Mouse (Mus musculus): ENCODE data around the gene Cpa2.

Gene Cpa2

GRCm38 (mm10) chr6:30541009-30541799 lies at the start of gene Cpa2:
Cpa2 (plus strand) TSS chr6:30541582.
- no peak for DNase-seq (ENCODE audit: low read depth)

- DNase-seq (ENCODE audit: low read depth) = peak; percentile 57
These were observed 42.3 kb upstream of the Cpa2 start for GRCm38 (mm10) chr6:30499049-30499448.

- DNase-seq (ENCODE audit: low read depth) = no peak
These were observed 32.6 kb upstream of the Cpa2 start for GRCm38 (mm10) chr6:30508824-30509223.

GRCm38 (mm10) chr6:30509265-30510239 lies 31.8 kb upstream of the Cpa2 start, which contains the start of the genes Tmem209 and Ssmem1:
Tmem209 (minus strand) TSS chr6:30509783.
Ssmem1 (plus strand) TSS chr6:30509849.
- DNase-seq (ENCODE audit: low read depth) = peak; percentile 98

GRCm38 (mm10) chr6:30510291-30510690 lies 31.1 kb upstream of the Cpa2 start:
- no peak for DNase-seq (ENCODE audit: low read depth)

GRCm38 (mm10) chr6:30514242-30514641 lies 27.1 kb upstream of the Cpa2 start:
- DNase-seq (ENCODE audit: low read depth) = no peak

- no peak for DNase-seq (ENCODE audit: low read depth)
These were observed 21.0 kb upstream of the Cpa2 start for GRCm38 (mm10) chr6:30520400-30520799.

GRCm38 (mm10) chr6:30525456-30526332 lies 15.7 kb upstream of the Cpa2 start:
- no peak for DNase-seq (ENCODE audit: low read depth)

- DNase-seq (ENCODE audit: low read depth) = no peak
These were observed 14.5 kb upstream of the Cpa2 start for GRCm38 (mm10) chr6:30526586-30527515.

GRCm38 (mm10) chr6:30528800-30529199 lies 12.6 kb upstream of the Cpa2 start:
- DNase-seq (ENCODE audit: low read depth) = no peak

GRCm38 (mm10) chr6:30535340-30535739 lies 6.0 kb upstream of the Cpa2 start:
- peak; percentile 34 for DNase-seq (ENCODE audit: low read depth)

- DNase-seq (ENCODE audit: low read depth) = no peak
These were observed 3.1 kb upstream of the Cpa2 start for GRCm38 (mm10) chr6:30538240-30538639.

- DNase-seq (ENCODE audit: low read depth) = no peak
These were observed 2.6 kb upstream of the Cpa2 start for GRCm38 (mm10) chr6:30538800-30539199.

GRCm38 (mm10) chr6:30542277-30542676 lies 895 bp downstream of the Cpa2 start:
- DNase-seq (ENCODE audit: low read depth) = no peak

- no peak for DNase-seq (ENCODE audit: low read depth)
These were observed 1.7 kb downstream of the Cpa2 start for GRCm38 (mm10) chr6:30543077-30543476.

- DNase-seq (ENCODE audit: low read depth) = no peak
These were observed 2.5 kb downstream of the Cpa2 start for GRCm38 (mm10) chr6:30543851-30544250.

GRCm38 (mm10) chr6:30545689-30546088 lies 4.3 kb downstream of the Cpa2 start:
- no peak for DNase-seq (ENCODE audit: low read depth)

GRCm38 (mm10) chr6:30546571-30547273 lies 5.3 kb downstream of the Cpa2 start:
- DNase-seq (ENCODE audit: low read depth) = peak; percentile 43

GRCm38 (mm10) chr6:30547274-30547645 lies 5.9 kb downstream of the Cpa2 start:
- DNase-seq (ENCODE audit: low read depth) = no peak
